Mouse (Mus musculus): ENCODE results near the gene Slc32a1.

Gene Slc32a1

GRCm38 (mm10) chr2:158612671-158613250 lies 2.2 kb downstream of the Slc32a1 start:
- DNase-seq (ENCODE audit: low read depth, low spot score), result no peak

DNA sequence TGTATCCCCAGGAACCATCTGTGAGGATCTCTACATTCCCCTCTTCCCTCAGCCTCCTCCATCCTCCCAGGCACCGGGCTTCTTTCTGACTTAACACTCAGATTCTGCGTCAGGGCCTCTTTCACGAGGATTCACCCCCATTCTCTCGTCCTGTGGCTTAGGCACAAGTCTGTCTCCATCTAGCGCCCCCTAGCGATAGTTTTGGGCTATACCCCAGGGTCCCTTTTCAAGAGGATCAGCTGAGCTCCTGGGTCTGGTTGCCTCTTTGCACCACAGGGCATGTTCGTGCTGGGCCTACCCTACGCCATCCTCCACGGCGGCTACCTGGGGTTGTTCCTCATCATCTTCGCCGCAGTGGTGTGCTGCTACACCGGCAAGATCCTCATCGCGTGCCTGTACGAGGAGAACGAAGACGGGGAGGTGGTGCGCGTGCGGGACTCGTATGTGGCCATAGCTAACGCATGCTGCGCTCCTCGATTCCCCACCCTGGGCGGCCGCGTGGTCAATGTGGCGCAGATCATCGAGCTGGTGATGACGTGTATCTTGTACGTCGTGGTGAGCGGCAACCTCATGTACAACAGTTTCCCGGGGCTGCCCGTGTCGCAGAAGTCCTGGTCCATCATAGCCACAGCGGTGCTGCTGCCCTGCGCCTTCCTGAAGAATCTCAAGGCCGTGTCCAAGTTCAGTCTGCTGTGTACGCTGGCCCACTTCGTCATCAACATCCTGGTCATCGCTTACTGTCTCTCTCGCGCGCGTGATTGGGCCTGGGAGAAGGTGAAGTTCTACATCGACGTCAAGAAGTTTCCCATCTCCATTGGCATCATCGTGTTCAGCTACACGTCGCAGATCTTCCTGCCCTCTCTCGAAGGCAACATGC lies 3.2 kb downstream of the Slc32a1 start:
- peak; percentile 20 for DNase-seq (ENCODE audit: low read depth, low spot score)

DNA sequence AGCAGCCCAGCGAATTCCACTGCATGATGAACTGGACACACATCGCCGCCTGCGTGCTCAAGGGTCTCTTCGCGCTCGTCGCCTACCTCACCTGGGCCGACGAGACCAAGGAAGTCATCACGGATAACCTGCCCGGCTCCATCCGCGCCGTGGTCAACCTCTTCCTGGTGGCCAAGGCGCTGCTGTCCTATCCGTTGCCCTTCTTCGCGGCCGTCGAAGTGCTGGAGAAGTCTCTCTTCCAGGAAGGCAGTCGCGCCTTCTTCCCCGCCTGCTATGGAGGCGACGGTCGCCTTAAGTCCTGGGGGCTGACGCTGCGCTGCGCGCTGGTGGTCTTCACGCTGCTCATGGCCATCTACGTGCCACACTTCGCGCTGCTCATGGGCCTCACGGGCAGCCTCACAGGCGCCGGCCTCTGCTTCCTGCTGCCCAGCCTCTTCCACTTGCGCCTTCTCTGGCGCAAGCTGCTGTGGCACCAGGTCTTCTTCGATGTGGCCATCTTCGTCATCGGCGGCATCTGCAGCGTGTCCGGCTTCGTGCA lies 3.9 kb downstream of the Slc32a1 start:
- no peak for DNase-seq (ENCODE audit: low read depth, low spot score)

- DNase-seq (ENCODE audit: low read depth, low spot score), result no peak
Observed at GRCm38 (mm10) chr2:158615161-158615680, 4.7 kb downstream of the Slc32a1 start.

- no peak for DNase-seq (ENCODE audit: low read depth, low spot score)
Observed at GRCm38 (mm10) chr2:158615702-158616101, 5.1 kb downstream of the Slc32a1 start.

DNA sequence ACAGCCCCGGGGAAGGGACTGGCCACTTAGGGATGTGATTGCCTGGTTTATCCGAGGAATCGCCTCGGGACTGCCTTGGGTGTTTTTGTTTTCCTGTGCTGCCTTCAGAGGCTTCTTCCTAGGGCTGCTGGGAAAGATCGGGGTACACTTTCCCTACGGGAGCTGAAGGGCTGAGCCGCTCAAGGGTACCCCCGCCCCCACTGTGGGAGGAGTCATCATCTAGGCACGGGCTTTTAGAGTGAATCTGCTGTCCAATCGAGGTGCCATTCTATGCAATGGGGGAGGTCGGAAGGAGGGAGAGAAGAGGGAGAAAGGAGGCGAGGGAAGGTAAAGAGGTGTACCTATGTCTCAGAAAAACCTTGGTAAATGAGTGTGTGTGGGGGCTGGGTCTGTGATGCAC lies 5.7 kb downstream of the Slc32a1 start:
- no peak for DNase-seq (ENCODE audit: low read depth, low spot score)

GRCm38 (mm10) chr2:158616790-158617189 lies 6.2 kb downstream of the Slc32a1 start:
- no peak for DNase-seq (ENCODE audit: low read depth, low spot score)

GRCm38 (mm10) chr2:158624718-158625222 lies 14.2 kb downstream of the Slc32a1 start, which contains the start of gene Actr5:
Gene Actr5, plus strand, starts transcription at chr2:158624888.
- DNase-seq (ENCODE audit: low read depth, low spot score), result peak; percentile 89

DNA sequence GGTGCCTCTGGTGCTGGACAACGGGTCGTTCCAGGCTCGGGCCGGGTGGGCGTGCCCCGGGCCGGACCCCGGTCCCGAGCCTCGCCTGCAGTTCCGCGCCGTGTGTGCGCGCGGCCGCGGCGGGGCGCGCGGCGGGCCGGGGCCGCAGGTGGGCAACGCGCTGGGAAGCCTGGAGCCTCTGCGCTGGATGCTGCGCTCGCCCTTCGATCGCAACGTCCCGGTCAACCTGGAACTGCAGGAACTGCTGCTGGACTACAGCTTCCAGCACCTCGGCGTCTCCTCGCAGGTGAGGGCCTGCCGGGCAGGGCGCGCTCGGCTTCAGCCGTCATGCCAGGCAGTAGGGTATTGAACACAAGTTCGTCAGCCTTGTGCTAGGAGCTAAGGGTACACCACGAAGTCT lies 14.7 kb downstream of the Slc32a1 start:
- DNase-seq (ENCODE audit: low read depth, low spot score), result peak; percentile 5

GRCm38 (mm10) chr2:158625697-158626096 lies 15.1 kb downstream of the Slc32a1 start:
- DNase-seq (ENCODE audit: low read depth, low spot score), result no peak

DNA sequence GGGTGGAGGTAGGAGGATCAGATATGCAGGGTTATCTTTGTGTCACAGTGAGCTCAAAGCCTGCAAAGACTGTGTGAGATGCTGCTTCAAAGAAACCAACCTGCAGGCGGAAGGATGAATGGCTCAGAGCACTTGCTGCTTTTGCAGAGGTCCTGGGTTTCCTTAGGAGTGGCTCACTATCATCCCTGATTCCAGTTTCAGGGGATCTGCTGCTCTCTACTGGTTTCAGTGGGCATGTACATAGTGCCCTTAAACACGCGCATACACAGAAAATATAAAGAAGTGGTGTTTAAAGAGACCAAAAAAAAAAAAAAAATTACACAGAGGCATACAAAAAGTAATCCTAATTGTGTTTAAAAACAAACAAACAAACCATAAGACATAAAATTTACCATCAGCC lies 18.3 kb downstream of the Slc32a1 start:
- no peak for DNase-seq (ENCODE audit: low read depth, low spot score)

- DNase-seq (ENCODE audit: low read depth, low spot score), result no peak
Observed at GRCm38 (mm10) chr2:158629414-158629813, 18.8 kb downstream of the Slc32a1 start.

GRCm38 (mm10) chr2:158631873-158632272 lies 21.3 kb downstream of the Slc32a1 start:
- no peak for DNase-seq (ENCODE audit: low read depth, low spot score)

GRCm38 (mm10) chr2:158641869-158642268 lies 31.3 kb downstream of the Slc32a1 start:
- DNase-seq (ENCODE audit: low read depth, low spot score), result peak; percentile 16

DNA sequence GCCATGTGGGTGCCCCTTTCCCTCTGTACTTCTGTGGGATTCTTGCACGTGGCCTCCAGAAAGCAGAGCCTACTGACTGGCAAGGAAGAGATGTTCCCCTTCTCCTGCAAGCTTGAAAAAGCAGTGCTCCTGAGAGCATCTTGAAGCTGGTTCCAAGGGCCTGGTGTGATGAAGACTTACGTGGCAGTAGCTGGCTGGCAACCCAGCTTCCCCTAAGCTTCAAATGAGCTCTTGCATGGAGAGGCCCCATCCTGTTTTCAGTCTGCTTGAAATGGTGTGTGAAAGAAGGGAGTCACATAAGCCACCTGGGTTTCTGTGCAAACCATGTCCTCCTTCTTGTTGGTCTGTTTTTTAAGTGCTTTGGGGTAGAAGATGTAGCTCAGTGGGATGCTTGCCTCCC lies 32.0 kb downstream of the Slc32a1 start:
- no peak for DNase-seq (ENCODE audit: low read depth, low spot score)

DNA sequence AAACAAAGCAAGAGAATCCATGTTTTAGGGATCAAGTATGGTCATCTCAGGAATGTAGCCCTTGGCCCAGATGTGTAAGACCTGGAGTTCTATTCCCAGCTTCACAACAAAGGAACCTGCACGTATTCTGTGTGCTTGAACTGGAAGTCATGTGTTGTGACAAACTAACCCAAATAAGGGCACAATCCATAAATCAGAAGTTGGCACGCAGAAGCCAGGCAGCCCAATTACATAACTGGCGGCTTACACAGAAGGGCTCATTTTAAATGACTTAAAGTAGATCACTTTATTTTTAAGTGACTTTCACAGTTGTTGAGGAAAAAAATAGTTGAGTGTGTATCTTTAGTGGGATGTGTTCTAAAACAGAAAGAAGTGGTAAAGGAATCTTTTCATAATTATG lies 33.2 kb downstream of the Slc32a1 start:
- DNase-seq (ENCODE audit: low read depth, low spot score), result no peak

DNA sequence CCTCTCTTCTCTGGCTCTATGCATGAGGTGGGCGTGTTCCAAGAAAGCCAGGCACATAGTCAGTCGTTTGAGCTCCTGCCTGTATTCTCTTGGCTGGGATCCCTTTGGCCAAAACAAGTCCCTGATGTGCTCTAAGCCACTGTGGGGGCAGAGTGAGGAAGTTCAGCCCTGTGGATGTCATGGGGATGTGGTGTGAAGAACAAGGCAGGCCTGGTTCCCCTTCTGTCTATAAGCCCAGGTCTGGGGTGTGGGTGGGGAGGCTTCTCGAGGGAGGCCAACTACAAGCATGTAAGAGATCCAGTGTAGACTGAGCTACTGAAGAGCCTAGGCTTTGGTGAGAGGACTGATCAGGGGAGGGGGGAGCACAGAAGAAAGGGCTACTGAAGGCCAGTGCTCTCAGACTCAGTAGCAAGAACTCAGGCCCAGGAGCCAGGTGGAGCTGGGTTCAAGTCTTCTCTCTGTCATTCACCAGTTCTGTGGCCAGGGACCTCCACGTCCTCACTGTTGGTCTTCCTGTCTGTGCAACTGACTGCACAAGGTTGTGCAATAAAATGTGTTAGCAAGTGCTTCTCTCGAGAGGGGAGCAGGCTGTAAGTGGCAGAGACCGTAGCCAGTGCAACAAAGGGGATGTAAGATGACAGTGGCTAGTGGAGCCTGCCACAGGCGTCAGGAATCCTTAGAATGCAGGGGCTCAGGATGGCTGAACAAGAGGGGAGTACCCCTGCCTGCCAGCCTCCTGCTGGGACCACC lies 40.8 kb downstream of the Slc32a1 start:
- no peak for DNase-seq (ENCODE audit: low read depth, low spot score)

GRCm38 (mm10) chr2:158652985-158653384 lies 42.4 kb downstream of the Slc32a1 start:
- peak; percentile 37 for DNase-seq (ENCODE audit: low read depth, low spot score)

- no peak for DNase-seq (ENCODE audit: low read depth, low spot score)
Observed at GRCm38 (mm10) chr2:158654717-158655116, 44.1 kb downstream of the Slc32a1 start.

DNA sequence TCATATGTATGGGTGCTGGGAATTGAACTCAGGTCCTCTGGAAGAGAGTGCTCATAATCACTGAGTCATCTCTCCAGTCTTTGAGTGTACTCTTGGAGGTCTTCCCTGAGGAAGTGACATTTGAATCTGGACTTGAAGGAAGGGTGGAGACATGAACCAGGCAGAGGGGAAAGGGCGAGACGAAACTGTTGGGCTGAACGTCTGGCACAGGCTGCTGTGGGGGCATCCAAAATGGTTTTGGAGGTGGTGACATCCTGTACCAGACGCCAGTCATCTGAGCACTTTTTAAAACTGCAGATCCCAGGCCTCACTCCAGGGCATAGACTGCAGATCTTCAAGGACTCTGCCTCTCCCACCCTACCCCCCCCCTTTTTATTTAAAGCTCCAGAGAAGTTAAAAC lies 45.2 kb downstream of the Slc32a1 start:
- no peak for DNase-seq (ENCODE audit: low read depth, low spot score)

GRCm38 (mm10) chr2:158658822-158659221 lies 48.3 kb downstream of the Slc32a1 start:
- no peak for DNase-seq (ENCODE audit: low read depth, low spot score)

GRCm38 (mm10) chr2:158659346-158659745 lies 48.8 kb downstream of the Slc32a1 start:
- DNase-seq (ENCODE audit: low read depth, low spot score), result no peak

Data from c-Kit-negative CD71-positive TER-119-positive erythroid progenitor cells, embryonic 14.5 days (primary cell).